Mouse (Mus musculus) right cerebral cortex, postnatal 4 days (tissue): ENCODE measurements around the gene Fbxl18.
A peak's percentile ranks its signal among the peaks of the same experiment; 100 is the strongest.
"Not testable (repeated sequence)": the region's sequence is repeated elsewhere in the genome, so short reads cannot be mapped to it uniquely, and the experiment has no call there.

ENCODE experiments used
- DNase-seq: peaks from one replicate; pipeline ENCODE4 v3.0.0-alpha.2; 2022

The Fbxl18 gene

DNA sequence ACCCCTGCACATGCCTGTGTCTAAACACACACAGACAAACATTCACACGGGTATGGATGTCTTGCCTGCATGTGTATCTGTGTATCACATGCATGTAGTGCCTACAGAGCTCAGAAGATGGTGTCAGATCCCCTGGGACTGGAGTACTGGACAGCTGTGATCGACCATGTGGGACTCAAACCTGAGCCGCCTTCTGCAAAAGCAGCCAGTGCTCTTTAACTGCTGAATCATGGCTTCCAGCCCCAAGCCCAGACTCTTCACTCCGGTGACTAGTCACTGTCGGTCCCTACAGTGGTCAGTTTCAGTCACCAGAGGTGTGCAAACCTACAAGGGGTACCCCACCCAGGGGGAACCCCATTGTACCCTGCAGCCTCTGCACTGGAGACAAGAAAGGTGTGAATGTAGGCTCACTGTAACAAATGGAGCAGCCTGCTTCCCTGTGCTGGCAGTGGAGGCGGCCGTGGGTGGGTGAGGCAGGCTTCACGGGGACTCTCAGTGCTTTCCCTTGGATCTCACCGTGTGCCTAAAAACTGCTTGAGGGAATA lies 3.9 kb upstream of the Fbxl18 start:
- DNase-seq = no peak

- DNase-seq = no peak
These were observed 3.1 kb upstream of the Fbxl18 start for GRCm38 (mm10) chr5:142898316-142898715.

DNA sequence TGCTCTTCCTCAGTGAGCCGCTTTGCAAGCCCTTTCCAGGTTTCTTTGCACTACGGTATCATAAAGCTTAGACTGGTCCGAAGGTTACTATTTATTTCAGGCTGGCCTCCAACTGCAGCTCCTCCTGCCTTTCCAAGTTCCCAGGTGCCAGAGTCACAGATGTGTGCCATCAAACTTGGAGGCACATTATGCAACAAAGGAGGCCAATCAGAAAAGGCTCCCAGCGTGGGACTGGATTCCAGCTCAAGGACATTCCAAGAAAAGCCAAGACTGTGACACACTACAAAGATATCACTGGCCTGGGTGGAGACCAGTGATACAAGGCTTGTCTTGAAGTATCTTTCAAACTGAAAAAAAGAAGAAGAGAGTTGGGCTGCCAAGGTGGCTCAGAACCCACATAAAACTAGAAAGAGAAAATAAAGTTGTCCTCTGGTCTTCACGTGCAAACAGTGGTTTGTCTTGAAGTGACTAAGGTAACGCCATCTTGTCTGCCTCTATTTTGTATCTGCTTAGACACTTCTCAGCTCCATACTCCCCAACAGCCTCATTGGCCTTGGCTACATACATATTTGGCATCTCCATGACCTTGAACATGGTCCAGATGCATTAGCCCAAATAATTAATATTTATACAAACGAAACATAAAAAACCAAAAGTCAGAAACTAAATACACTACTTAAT lies 2.5 kb upstream of the Fbxl18 start:
- no peak for DNase-seq

GRCm38 (mm10) chr5:142896713-142897112 lies 1.5 kb upstream of the Fbxl18 start:
- no peak for DNase-seq

DNA sequence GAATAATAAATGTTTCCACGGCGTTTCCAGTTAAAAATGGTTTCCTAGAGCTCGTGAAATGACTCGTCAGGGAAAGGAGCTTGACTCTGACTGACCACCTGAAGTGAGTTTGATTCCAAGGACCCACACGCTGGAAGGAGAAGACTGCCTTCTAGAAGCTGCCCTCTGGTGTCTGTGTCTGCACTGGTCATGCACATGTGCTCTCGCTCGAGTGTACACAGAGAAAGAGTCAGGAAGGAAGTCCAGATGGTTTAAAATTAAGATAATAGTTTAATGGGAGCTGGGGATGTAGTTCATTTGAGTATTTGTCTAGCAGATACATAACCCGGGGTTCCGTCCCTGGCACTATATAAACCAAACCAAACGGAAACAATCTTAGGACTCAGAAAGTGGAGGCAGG lies 971 bp upstream of the Fbxl18 start:
- no peak for DNase-seq

- DNase-seq = no peak
These were observed 3.8 kb downstream of the Fbxl18 start for GRCm38 (mm10) chr5:142891396-142891795.

- not testable (repeated sequence) for DNase-seq
These were observed 7.7 kb downstream of the Fbxl18 start for GRCm38 (mm10) chr5:142887533-142887932.

DNA sequence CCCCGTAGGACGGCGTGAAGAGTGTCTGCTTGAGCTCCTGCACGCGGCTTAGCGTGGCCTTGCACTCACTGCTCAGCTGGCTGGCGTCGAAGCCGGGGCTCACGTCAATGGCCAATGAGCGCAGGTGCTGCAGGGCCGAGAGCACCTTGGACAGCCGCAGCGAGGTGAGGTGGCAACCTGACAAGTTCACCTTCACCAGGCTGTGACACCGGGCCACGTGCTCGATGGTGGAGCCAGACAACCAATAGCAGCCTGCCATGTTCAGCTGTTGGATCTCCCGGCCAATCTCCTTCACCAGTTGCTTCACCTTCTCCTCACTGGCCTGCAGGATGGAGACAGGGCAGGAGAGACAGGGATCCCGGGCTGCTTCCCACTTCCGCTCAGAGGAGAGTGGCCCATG lies 8.5 kb downstream of the Fbxl18 start:
- DNase-seq = no peak

DNA sequence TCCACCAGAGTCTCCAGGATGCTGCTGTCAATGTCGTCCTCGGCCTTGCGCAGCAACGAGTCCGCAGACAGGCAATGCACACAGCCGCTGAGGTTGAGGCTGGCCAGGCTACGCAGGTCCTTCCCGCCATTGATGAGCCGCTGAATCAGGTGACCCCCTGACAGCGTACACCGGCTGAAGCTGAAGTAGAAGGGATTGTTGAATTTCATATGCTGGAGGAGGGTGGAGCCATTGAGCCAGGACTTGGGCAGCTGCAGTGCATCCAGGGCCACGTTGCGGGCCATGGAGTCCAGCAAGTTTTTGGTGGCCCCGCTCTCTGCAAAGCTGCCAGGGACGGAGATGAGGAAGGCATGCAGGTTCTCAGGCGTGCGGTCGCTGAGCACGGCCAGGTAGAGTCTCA lies 9.0 kb downstream of the Fbxl18 start:
- DNase-seq = no peak

DNA sequence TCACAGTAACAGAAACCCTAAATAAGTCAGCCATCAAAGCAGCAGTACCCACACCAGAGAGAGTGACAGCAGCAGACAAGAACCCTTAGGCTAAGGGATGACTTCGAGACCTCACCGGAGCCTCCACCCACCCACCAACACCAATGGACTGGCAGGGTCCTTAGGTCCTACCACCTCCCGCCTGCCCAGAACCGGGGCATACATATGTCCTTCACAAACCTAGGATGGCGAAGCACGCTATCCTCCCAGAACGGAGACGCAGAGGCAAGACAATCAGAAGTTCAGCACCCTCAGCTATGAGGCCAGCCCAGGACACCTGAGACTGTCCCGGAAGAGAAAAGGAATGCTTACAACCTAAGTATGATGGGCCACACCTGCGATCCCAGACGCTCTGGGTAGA lies 12.8 kb downstream of the Fbxl18 start:
- no peak for DNase-seq

GRCm38 (mm10) chr5:142881936-142882335 lies 13.3 kb downstream of the Fbxl18 start:
- no peak for DNase-seq

- no peak for DNase-seq
These were observed 14.3 kb downstream of the Fbxl18 start for GRCm38 (mm10) chr5:142880806-142881516.

- no peak for DNase-seq
These were observed 15.0 kb downstream of the Fbxl18 start for GRCm38 (mm10) chr5:142880246-142880645.

DNA sequence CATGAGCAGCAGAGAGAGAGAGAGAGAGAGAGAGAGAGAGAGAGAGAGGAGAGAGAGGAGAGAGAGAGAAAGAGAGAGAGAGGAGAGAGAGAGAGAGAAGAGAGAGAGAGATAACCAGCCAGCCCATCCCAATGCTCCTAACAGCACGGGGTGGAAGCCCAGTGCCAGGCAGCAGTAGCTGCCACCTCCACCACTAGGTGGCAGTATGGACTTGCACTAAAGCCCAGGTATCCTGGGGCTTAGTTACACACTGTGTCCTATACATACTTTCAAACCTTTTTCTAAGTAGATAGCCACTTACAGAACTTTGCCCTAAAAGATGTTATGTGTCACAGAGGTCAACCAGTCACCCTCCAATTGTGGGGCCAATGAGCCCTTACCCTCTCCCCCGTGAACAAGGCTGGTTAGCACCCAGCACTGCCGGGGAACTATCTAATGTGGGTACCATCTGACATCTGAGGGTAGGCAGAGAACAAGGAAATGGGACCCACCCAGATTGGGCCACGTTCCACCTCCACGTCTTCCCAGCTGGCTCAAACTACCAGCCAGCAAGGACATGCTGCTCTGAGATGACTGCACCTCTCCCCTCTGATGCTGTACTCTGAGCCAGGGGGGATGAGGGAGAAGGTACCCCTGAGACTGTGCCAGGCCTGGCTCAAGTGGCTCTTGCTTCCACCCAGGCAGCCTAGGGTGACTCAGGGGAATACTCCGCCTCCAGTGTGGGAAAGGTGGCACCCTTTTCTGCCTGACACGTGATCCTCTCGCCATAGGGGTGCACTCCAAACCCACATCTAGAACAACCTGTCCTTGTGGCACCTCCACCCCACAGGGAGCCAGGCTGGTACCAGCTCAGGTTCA lies 15.7 kb downstream of the Fbxl18 start:
- DNase-seq = peak; percentile 77

GRCm38 (mm10) chr5:142878570-142878969 lies 16.7 kb downstream of the Fbxl18 start:
- DNase-seq = no peak

DNA sequence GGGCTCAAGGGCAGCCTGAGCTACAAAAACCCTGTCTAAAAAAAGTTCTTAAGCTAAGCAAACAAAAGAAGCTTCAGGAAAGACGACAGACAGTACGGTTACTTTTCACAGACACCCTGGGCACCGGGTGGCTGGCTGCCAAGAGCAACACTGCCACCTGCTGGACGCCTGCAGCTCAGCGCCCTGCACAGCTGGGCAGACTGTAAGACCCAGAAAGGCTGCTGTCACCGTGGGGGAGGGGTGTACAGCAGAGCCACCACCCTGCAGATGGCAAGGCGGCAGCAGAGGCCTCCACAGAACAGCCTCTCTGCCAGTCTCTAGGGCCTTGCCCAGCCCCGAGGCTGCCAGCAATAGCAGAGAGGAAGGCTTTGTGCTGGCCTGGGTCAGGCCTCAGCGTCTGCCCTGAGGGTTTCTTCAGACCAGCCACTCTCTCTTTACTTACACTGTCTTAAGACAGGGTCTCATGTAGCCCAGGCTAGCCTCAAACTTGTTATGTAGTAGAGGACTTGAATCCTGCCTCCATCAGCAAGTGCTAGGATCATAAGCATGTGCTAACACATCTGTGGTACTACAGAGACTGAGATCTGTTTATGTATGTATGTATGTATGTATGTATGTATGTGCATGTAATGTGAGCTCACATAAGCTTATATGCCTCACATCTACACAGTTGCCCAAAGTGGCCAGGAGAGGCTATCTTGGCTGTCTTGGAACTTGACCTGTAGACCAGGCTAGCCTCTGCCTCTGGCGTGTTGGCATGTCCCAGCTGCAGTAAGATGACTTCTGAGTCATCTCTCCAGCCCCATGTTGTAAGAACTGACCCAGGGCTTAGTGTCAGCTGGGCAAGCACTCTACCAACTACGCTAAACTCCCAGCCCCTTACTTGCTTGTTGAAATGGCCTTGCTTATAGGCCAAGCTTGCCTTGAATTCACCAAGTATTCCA lies 17.6 kb downstream of the Fbxl18 start:
- DNase-seq = peak; percentile 90

DNA sequence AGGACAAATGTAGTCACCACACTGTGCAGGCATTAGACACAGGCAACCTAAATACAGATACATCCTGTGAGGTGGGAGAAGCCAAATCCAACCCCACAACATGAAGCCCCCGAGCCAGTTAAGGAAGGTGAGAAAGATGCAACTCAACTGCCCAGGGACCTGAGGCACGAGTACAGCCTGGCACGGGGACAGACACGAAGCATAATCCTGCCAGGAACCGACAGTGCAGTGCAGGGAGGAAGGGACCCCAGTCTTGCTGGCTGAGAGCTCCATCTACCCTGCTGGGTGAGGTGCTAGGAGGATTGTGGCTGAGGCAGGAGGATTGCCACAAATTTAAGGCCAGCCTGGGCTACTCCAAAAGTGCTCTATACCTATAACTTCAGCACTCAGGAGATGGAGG lies 18.3 kb downstream of the Fbxl18 start:
- no peak for DNase-seq

- no peak for DNase-seq
These were observed 19.7 kb downstream of the Fbxl18 start for GRCm38 (mm10) chr5:142875513-142875905.

DNA sequence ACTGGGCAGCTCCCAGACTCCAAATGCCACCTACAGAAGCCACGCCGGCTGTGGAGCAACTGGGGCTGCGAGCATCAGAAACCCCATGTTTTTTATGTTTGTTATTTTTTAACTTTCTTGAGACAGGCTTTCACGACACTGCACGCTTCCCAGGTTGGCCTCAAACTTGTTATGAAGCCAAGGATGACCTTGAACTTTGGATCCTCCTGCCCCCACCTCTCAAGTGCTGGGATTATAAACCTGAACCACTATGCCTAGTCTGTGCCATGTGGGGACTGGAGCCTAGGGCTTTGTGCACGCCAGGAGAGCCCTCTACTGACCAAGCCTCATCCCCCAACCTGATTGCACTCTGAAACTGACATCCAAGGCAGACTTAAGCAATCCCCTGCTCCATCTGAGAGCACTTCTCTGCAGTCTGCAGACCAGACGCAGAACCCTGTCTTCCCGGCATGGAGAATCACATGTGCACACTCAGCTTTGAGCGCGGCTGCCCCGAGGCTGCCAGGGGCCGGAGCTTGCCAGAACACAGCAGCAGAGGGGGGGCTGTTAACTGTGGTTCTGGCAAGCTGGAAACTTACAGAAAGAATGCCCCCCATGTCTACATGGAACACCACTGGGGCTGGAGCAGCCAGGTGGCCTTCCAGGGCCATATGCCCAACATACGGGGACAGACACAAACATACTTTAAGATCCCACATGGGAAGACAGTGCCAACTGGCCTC lies 20.3 kb downstream of the Fbxl18 start:
- DNase-seq = no peak

GRCm38 (mm10) chr5:142873718-142874117 lies 21.5 kb downstream of the Fbxl18 start:
- DNase-seq = no peak

GRCm38 (mm10) chr5:142871765-142872164 lies 23.5 kb downstream of the Fbxl18 start:
- DNase-seq = no peak

GRCm38 (mm10) chr5:142869463-142869862 lies 25.8 kb downstream of the Fbxl18 start:
- DNase-seq = no peak
